In the genomic region with DNA sequence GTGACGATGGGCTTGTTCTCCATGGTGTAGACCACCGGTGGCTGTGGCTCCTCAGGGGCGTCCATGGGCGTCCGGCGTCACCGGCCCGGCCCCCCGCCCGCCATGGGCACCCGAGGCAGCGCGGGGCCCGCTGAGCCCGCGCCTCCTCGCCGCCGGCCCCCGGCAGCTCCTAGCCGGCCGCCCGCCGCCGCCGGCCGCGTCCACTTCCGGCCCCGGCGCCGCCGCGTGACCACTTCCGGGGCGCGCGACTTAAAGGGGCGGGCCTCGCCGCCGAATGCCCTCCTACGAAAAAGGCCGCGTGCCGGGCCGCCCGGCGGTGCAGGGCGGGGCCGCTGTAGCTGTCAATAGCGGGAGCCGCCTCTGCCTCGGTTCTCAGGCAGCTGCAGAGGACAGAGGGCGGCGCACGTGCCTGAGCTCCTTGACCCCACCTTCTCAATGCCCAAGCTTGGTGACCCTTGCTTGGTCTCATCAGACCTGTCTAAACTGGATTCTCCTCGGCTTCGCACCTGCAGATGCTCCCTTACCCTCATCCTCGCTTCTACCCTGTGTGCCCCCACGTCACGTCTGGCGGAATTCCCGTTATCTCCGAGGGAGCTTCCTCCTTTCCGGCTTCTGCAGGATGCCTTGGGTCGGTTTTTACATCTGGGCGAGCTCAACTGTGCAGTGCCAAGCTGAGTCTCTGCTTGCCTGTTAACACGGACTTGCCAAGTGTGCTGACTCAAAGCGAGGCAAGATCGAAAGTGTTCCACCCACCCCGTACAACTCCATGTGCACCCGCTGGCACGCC, we compare ENCODE assay signal across 8 mouse cellular contexts. TPM values are rescaled to one million over a fixed set of nuclear protein-coding genes. Genes with fewer than 3 reads are reported as not detected.
DNase-seq lines count a peak whose midpoint lies in the region; ATAC-seq lines count a peak whose summit lies in the region.

A gene (minus strand): TSS at position 204 of the 787 bp plus-strand sequence.

- under 1% methylated on average over 47 of the region's 74 CpGs for WGBS in hindbrain, embryonic 16.5 days
- WGBS in macrophage (ENCODE audit: missing documents): under 1% methylated on average over 39 of the region's 74 CpGs

- H3K36me3 ChIP-seq in hindbrain, embryonic 16.5 days (ENCODE audit: control insufficient read depth, insufficient read depth, low read length): no peaks in the 10 kb centered on the region
- H3K36me3 ChIP-seq in macrophage (ENCODE audit: inconsistent target): no peaks in the 10 kb centered on the region

- DNase-seq in R1 (ENCODE audit: low read depth, low spot score): peak; percentile 82
- peak; percentile 82 to 86 for DNase-seq in cerebellum, postnatal 36 days
- DNase-seq in gastrocnemius, adult 18-20 months (ENCODE audit: low spot score): peak; percentile 86
- DNase-seq in left cerebral cortex, adult 18-20 months (ENCODE audit: low spot score in 2 of 2): peak; percentile 87 to 91
- DNase-seq in right cerebral cortex, adult 18-20 months: peak; percentile 90
- DNase-seq in urinary bladder, postnatal 10 days (ENCODE audit: low spot score): peak; percentile 45

- peak within 1 kb of the TSS; percentile 91 for H3K4me3 ChIP-seq in hindbrain, embryonic 16.5 days (ENCODE audit: low read length)
- peak within 1 kb of the TSS; percentile 63 for H3K4me3 ChIP-seq in macrophage (ENCODE audit: inconsistent target)

- H3K9me3 ChIP-seq in hindbrain, embryonic 16.5 days (ENCODE audit: control insufficient read depth, low read length): no peaks in the 10 kb centered on the region

- peaks cover 15% of the 10 kb centered on the region for H3K4me1 ChIP-seq in hindbrain, embryonic 16.5 days (ENCODE audit: control insufficient read depth, insufficient read depth, low read depth, low read length)

- peak within 1 kb of the TSS; percentile 96 for H3K4me2 ChIP-seq in hindbrain, embryonic 16.5 days (ENCODE audit: low read length)

- H3K79me2 ChIP-seq in macrophage (ENCODE audit: inconsistent target): peaks cover 45% of the 10 kb centered on the region

- peak; percentile 96 for ATAC-seq in hindbrain, embryonic 16.5 days

- H3K27me3 ChIP-seq in hindbrain, embryonic 16.5 days (replicated peaks; ENCODE audit: control insufficient read depth, insufficient read depth, low read length): no peaks in the 10 kb centered on the region

- H3K27ac ChIP-seq in hindbrain, embryonic 16.5 days (ENCODE audit: low read depth, low read length): peak within 1 kb of the TSS; percentile 86
- H3K27ac ChIP-seq in macrophage: peak within 1 kb of the TSS; percentile 42

- H3K9ac ChIP-seq in hindbrain, embryonic 16.5 days (ENCODE audit: low read depth, low read length): peak within 1 kb of the TSS; percentile 87

RNA-seq across cellular contexts. Expression of the gene that starts here (rescaled TPM):
- total RNA-seq in gastrocnemius, adult 18-20 months (2021): 10 to 100 TPM; 37.9 to 41.4 TPM
- polyA plus RNA-seq in hindbrain, embryonic 16.5 days (2015; fragmentation: Nextera tagmentation; extraction: Ambion mirVana): 11.3 and 21.5 TPM in 2 replicates
- 10 to 100 TPM; 84.4 to 85.7 TPM for total RNA-seq in left cerebral cortex, adult 18-20 months (2021)
- total RNA-seq in macrophage (2018; cell fraction: chromatin; rRNA removed): 100 to 1,000 TPM in 12 of 26 experiments, 10 to 100 TPM in 14; 83.3 to 169 (median 98.1) TPM
- total RNA-seq in macrophage (2018; cell fraction: cytosol; rRNA removed): 10 to 100 TPM; 28.0 to 42.2 (median 35.7) TPM
- total RNA-seq in macrophage (2018; cell fraction: nucleus; rRNA removed): 100 to 1,000 TPM in 1 of 26 experiments, 10 to 100 TPM in 25; 63.5 to 106 (median 71.1) TPM
- polyA plus RNA-seq in macrophage (2018): 24.0 to 38.9 TPM (median 30.9 TPM) in 3 replicates

Comparison
In these comparisons a context has a peak if more than half of its experiments do, and no peak if none do; other contexts are left out.
1. Peak in every context shown above with its lines: DNase-seq, ATAC-seq, H3K4me3 ChIP-seq and H3K27ac ChIP-seq.